Mouse (Mus musculus) heart, embryonic 10.5 days (tissue): ENCODE measurements at regions not wholly inside any gene's neighbourhood (a gene's known extent, or its start where the extent isn't known, plus 50 kb on each side); places are given as distances from the start of the nearest gene placed in this dataset.
A peak's percentile ranks its signal among the peaks of the same experiment; 100 is the strongest.

Experiments
- DNase-seq: peaks from one replicate; pipeline ENCODE4 v3.0.0-alpha.2; 2017; ENCODE audit warnings: low spot score
- H3K27ac ChIP-seq: fragments of 300-500 bp; sonication (generic); 2 replicates; pipeline ENCODE4 v1.5.1; 2016; ENCODE audit warnings: mild to moderate bottlenecking
- H3K27me3 ChIP-seq: fragments of 300-500 bp; sonication (generic); 2 replicates; pipeline ENCODE4 v1.6.1; 2016; ENCODE audit warnings: mild to moderate bottlenecking; ENCODE audit not compliant: poor library complexity, insufficient read depth, severe bottlenecking
- H3K36me3 ChIP-seq: fragments of 300-500 bp; sonication (generic); 2 replicates; pipeline ENCODE4 v1.6.1; 2016; ENCODE audit warnings: mild to moderate bottlenecking, moderate library complexity
- H3K4me1 ChIP-seq: fragments of 300-500 bp; sonication (generic); 2 replicates; pipeline ENCODE4 v1.6.1; 2016; ENCODE audit warnings: mild to moderate bottlenecking
- H3K4me3 ChIP-seq: fragments of 300-500 bp; sonication (generic); 2 replicates; pipeline ENCODE4 v1.5.1; 2016; ENCODE audit warnings: mild to moderate bottlenecking, moderate library complexity
- H3K9me3 ChIP-seq: fragments of 300-500 bp; sonication (generic); 2 replicates; pipeline ENCODE4 v1.6.1; 2016; ENCODE audit warnings: mild to moderate bottlenecking, moderate library complexity
- WGBS: fragments of 180-500 bp; shearing (Covaris S2); methylation state at CpG from one replicate; pipeline ENCODE4 v1.1.7; 2016; 5-methylcytosine and 5-hydroxymethylcytosine counted together

- Histone ChIP-seq H3K27me3 (no peaks in the 10 kb centered on the region), H3K36me3 (no peaks in the 10 kb centered on the region), H3K27ac (no peak overlapping the region), H3K4me1 (peaks cover 8% of the 10 kb centered on the region; the same call in 1 of the 2 replicates), H3K9me3 (no peaks in the 10 kb centered on the region), H3K4me3 (no peak overlapping the region)
- no peak for DNase-seq
- 81% methylated on average over 4 of the region's 4 CpGs for WGBS
These were observed 159.5 kb upstream of the Irf2bp2 start for GRCm38 (mm10) chr8:126753059-126753855.

GRCm38 (mm10) chr8:126751416-126752140 is 157.8 kb upstream of the Irf2bp2 start:
- Histone ChIP-seq H3K36me3 (no peaks in the 10 kb centered on the region), H3K27ac (no peak overlapping the region)

GRCm38 (mm10) chr8:126745992-126746775 is 152.4 kb upstream of the Irf2bp2 start:
- 80% methylated on average over 18 of the region's 18 CpGs for WGBS
- H3K9me3 ChIP-seq: no peaks in the 10 kb centered on the region
- peaks cover 16% of the 10 kb centered on the region; the same call in 1 of the 2 replicates for H3K4me1 ChIP-seq
- H3K4me3 ChIP-seq: no peak overlapping the region
- no peak for DNase-seq
- no peaks in the 10 kb centered on the region for H3K27me3 ChIP-seq
- H3K36me3 ChIP-seq: no peaks in the 10 kb centered on the region
- 0 out of 2 replicates have a peak overlapping the region, but pooled peaks have one; percentile 22 for H3K27ac ChIP-seq

More at GRCm38 (mm10) chr8:126751416-126752140, 157.8 kb upstream of the Irf2bp2 start:
- Histone ChIP-seq H3K9me3 (no peaks in the 10 kb centered on the region), H3K4me3 (no peak overlapping the region), H3K27me3 (no peaks in the 10 kb centered on the region), H3K4me1 (0 out of 2 replicates have a peak, but pooled peaks cover 2% of the 10 kb centered on the region)
- 72% methylated on average over 6 of the region's 6 CpGs for WGBS
- DNase-seq: no peak

- H3K9me3 ChIP-seq: no peaks in the 10 kb centered on the region
- no peaks in the 10 kb centered on the region for H3K36me3 ChIP-seq
- H3K4me1 ChIP-seq: peaks cover 16% of the 10 kb centered on the region; the same call in 1 of the 2 replicates
- 60% methylated on average over 10 of the region's 10 CpGs for WGBS
- H3K27me3 ChIP-seq: no peaks in the 10 kb centered on the region
- no peak overlapping the region for H3K4me3 ChIP-seq
- no peak overlapping the region for H3K27ac ChIP-seq
- DNase-seq: no peak
These were observed 151.1 kb upstream of the Irf2bp2 start for GRCm38 (mm10) chr8:126744747-126745382.

GRCm38 (mm10) chr8:126743296-126743695 is 149.5 kb upstream of the Irf2bp2 start:
- Histone ChIP-seq H3K36me3 (no peaks in the 10 kb centered on the region), H3K27me3 (no peaks in the 10 kb centered on the region), H3K27ac (peak overlapping the region; percentile 67; the same call in 1 of the 2 replicates), H3K4me3 (no peak overlapping the region), H3K9me3 (no peaks in the 10 kb centered on the region), H3K4me1 (peaks cover 16% of the 10 kb centered on the region; the same call in 1 of the 2 replicates)
- DNase-seq: no peak
- 71% methylated on average over 9 of the region's 9 CpGs for WGBS

GRCm38 (mm10) chr8:126742081-126742480 is 148.3 kb upstream of the Irf2bp2 start:
- Histone ChIP-seq H3K36me3 (no peaks in the 10 kb centered on the region), H3K4me1 (peaks cover 17% of the 10 kb centered on the region), H3K27ac (no peak overlapping the region), H3K27me3 (no peaks in the 10 kb centered on the region), H3K9me3 (no peaks in the 10 kb centered on the region), H3K4me3 (no peak overlapping the region)
- 76% methylated on average over 3 of the region's 3 CpGs for WGBS
- no peak for DNase-seq

GRCm38 (mm10) chr8:126741031-126741430 is 147.2 kb upstream of the Irf2bp2 start:
- 74% methylated on average over 3 of the region's 3 CpGs for WGBS
- H3K4me1 ChIP-seq: peaks cover 24% of the 10 kb centered on the region
- no peaks in the 10 kb centered on the region for H3K9me3 ChIP-seq
- H3K27me3 ChIP-seq: no peaks in the 10 kb centered on the region
- H3K36me3 ChIP-seq: no peaks in the 10 kb centered on the region
- DNase-seq: no peak
- H3K27ac ChIP-seq: 0 out of 2 replicates have a peak overlapping the region, but pooled peaks have one; percentile 1
- no peak overlapping the region for H3K4me3 ChIP-seq

GRCm38 (mm10) chr8:126739768-126740167 is 146.0 kb upstream of the Irf2bp2 start:
- H3K36me3 ChIP-seq: no peaks in the 10 kb centered on the region
- no peak for DNase-seq
- peaks cover 36% of the 10 kb centered on the region for H3K4me1 ChIP-seq
- H3K27ac ChIP-seq: no peak overlapping the region
- no peaks in the 10 kb centered on the region for H3K27me3 ChIP-seq
- H3K9me3 ChIP-seq: no peaks in the 10 kb centered on the region
- 86% methylated on average over 10 of the region's 10 CpGs for WGBS
- H3K4me3 ChIP-seq: no peak overlapping the region

- no peaks in the 10 kb centered on the region for H3K9me3 ChIP-seq
- H3K4me3 ChIP-seq: no peak overlapping the region
- 61% methylated on average over 5 of the region's 5 CpGs for WGBS
- no peaks in the 10 kb centered on the region for H3K27me3 ChIP-seq
- H3K36me3 ChIP-seq: no peaks in the 10 kb centered on the region
- peaks cover 28% of the 10 kb centered on the region for H3K4me1 ChIP-seq
- peak; percentile 68 for DNase-seq
- H3K27ac ChIP-seq: peak overlapping the region; percentile 89
These were observed 143.2 kb upstream of the Irf2bp2 start for GRCm38 (mm10) chr8:126737032-126737431.

- DNase-seq: peak; percentile 81
- Histone ChIP-seq H3K4me1 (peaks cover 28% of the 10 kb centered on the region), H3K36me3 (no peaks in the 10 kb centered on the region), H3K4me3 (no peak overlapping the region; the same call in 1 of the 2 replicates), H3K27me3 (no peaks in the 10 kb centered on the region), H3K27ac (peak overlapping the region; percentile 89), H3K9me3 (no peaks in the 10 kb centered on the region)
- WGBS: 24% methylated on average over 10 of the region's 10 CpGs
These were observed 142.7 kb upstream of the Irf2bp2 start for GRCm38 (mm10) chr8:126736441-126736962.

- peak; percentile 84 for DNase-seq
- Histone ChIP-seq H3K27ac (peak overlapping the region; percentile 89), H3K9me3 (no peaks in the 10 kb centered on the region), H3K27me3 (no peaks in the 10 kb centered on the region), H3K4me1 (peaks cover 28% of the 10 kb centered on the region), H3K36me3 (no peaks in the 10 kb centered on the region), H3K4me3 (no peak overlapping the region; the same call in 1 of the 2 replicates)
- 40% methylated on average over 25 of the region's 25 CpGs for WGBS
These were observed 142.0 kb upstream of the Irf2bp2 start for GRCm38 (mm10) chr8:126735488-126736440.
